Mouse (Mus musculus): ENCODE measurements around the gene Rcc1. TPM values are rescaled to one million over a fixed set of nuclear protein-coding genes. Genes with fewer than 3 reads are reported as not detected.
"Not testable (repeated sequence)": the region's sequence is repeated elsewhere in the genome, so short reads cannot be mapped to it uniquely, and the experiment has no call there.

Gene Rcc1
- polyA plus RNA-seq, 1 experiment from 2014 or later = 89.6 TPM

- no peaks in the 10 kb centered on the region for H3K4me1 ChIP-seq (ENCODE audit: insufficient read depth, low read length)
- no peak overlapping the region for H3K27ac ChIP-seq (ENCODE audit: low read length)
- 58% methylated on average over 7 of the region's 7 CpGs for WGBS
- H3K4me2 ChIP-seq (replicated peaks; ENCODE audit: low read depth, low read length) = no peak overlapping the region
- no peak overlapping the region for H3K9ac ChIP-seq (replicated peaks; ENCODE audit: low read length)
- no peak overlapping the region for H3K4me3 ChIP-seq (ENCODE audit: low read length)
- H3K9me3 ChIP-seq (ENCODE audit: low read length) = peaks cover 4% of the 10 kb centered on the region; the same call in 1 of the 2 replicates
- peaks cover 19% of the 10 kb centered on the region for H3K36me3 ChIP-seq (ENCODE audit: insufficient read depth, low read length)
- ATAC-seq (ENCODE audit: low FRiP score, low TSS enrichment) = no peak
- H3K27me3 ChIP-seq (ENCODE audit: insufficient read depth, low read length) = no peaks in the 10 kb centered on the region
These were observed 59.6 kb downstream of the Rcc1 start for GRCm38 (mm10) chr4:132293682-132294240.

- Histone ChIP-seq H3K4me1 (ENCODE audit: insufficient read depth, low read length) (no peaks in the 10 kb centered on the region), H3K9me3 (ENCODE audit: low read length) (peaks cover 4% of the 10 kb centered on the region; the same call in 1 of the 2 replicates), H3K4me3 (ENCODE audit: low read length) (no peak overlapping the region), H3K4me2 (replicated peaks; ENCODE audit: low read depth, low read length) (no peak overlapping the region), H3K36me3 (ENCODE audit: insufficient read depth, low read length) (peaks cover 19% of the 10 kb centered on the region), H3K27me3 (ENCODE audit: insufficient read depth, low read length) (no peaks in the 10 kb centered on the region), H3K27ac (ENCODE audit: low read length) (no peak overlapping the region), H3K9ac (replicated peaks; ENCODE audit: low read length) (no peak overlapping the region)
- ATAC-seq (ENCODE audit: low FRiP score, low TSS enrichment) = no peak
- 50% methylated on average over 4 of the region's 4 CpGs for WGBS
These were observed 60.4 kb downstream of the Rcc1 start for GRCm38 (mm10) chr4:132292988-132293387.

- no peak overlapping the region for H3K4me2 ChIP-seq (replicated peaks; ENCODE audit: low read depth, low read length)
- no peak for ATAC-seq (ENCODE audit: low FRiP score, low TSS enrichment)
- 81% methylated on average over 12 of the region's 12 CpGs for WGBS
These were observed 61.6 kb downstream of the Rcc1 start for GRCm38 (mm10) chr4:132291624-132292335.

GRCm38 (mm10) chr4:132291056-132291455 lies 62.3 kb downstream of the Rcc1 start:
- no peaks in the 10 kb centered on the region for H3K27me3 ChIP-seq (ENCODE audit: insufficient read depth, low read length)

More at GRCm38 (mm10) chr4:132291624-132292335, 61.6 kb downstream of the Rcc1 start:
- H3K36me3 ChIP-seq (ENCODE audit: insufficient read depth, low read length) = peaks cover 25% of the 10 kb centered on the region
- no peaks in the 10 kb centered on the region for H3K4me1 ChIP-seq (ENCODE audit: insufficient read depth, low read length)
- H3K27ac ChIP-seq (ENCODE audit: low read length) = no peak overlapping the region
- no peaks in the 10 kb centered on the region for H3K27me3 ChIP-seq (ENCODE audit: insufficient read depth, low read length)
- H3K9me3 ChIP-seq (ENCODE audit: low read length) = peaks cover 4% of the 10 kb centered on the region; the same call in 1 of the 2 replicates
- H3K4me3 ChIP-seq (ENCODE audit: low read length) = no peak overlapping the region
- H3K9ac ChIP-seq (replicated peaks; ENCODE audit: low read length) = no peak overlapping the region

GRCm38 (mm10) chr4:132288840-132289239 lies 64.6 kb downstream of the Rcc1 start:
- peaks cover 42% of the 10 kb centered on the region for H3K36me3 ChIP-seq (ENCODE audit: insufficient read depth, low read length)
- not testable (repeated sequence) for H3K4me1 ChIP-seq (ENCODE audit: insufficient read depth, low read length); ATAC-seq (ENCODE audit: low FRiP score, low TSS enrichment); H3K27ac ChIP-seq (ENCODE audit: low read length); H3K4me2 ChIP-seq (replicated peaks; ENCODE audit: low read depth, low read length); H3K27me3 ChIP-seq (ENCODE audit: insufficient read depth, low read length); H3K4me3 ChIP-seq (ENCODE audit: low read length); H3K9me3 ChIP-seq (ENCODE audit: low read length); H3K9ac ChIP-seq (replicated peaks; ENCODE audit: low read length)
- 96% methylated on average over 1 of the region's 5 CpGs for WGBS

More at GRCm38 (mm10) chr4:132291056-132291455, 62.3 kb downstream of the Rcc1 start:
- Histone ChIP-seq H3K27ac (ENCODE audit: low read length) (no peak overlapping the region), H3K4me3 (ENCODE audit: low read length) (no peak overlapping the region), H3K9me3 (ENCODE audit: low read length) (peaks cover 4% of the 10 kb centered on the region; the same call in 1 of the 2 replicates), H3K4me2 (replicated peaks; ENCODE audit: low read depth, low read length) (no peak overlapping the region), H3K9ac (replicated peaks; ENCODE audit: low read length) (no peak overlapping the region), H3K36me3 (ENCODE audit: insufficient read depth, low read length) (peaks cover 31% of the 10 kb centered on the region), H3K4me1 (ENCODE audit: insufficient read depth, low read length) (no peaks in the 10 kb centered on the region)
- ATAC-seq (ENCODE audit: low FRiP score, low TSS enrichment) = no peak
- 75% methylated on average over 4 of the region's 4 CpGs for WGBS

Other genes with a start within 250 kb of the Rcc1 start
- 0.06 and 0.19 TPM in 2 replicates for gene Oprd1, start 209.1 kb downstream of the Rcc1 start, polyA plus RNA-seq (2015; fragmentation: Nextera tagmentation; extraction: Ambion mirVana)
- 106 and 108 TPM in 2 replicates for gene Ythdf2, start 141.3 kb downstream of the Rcc1 start, polyA plus RNA-seq (2015; fragmentation: Nextera tagmentation; extraction: Ambion mirVana)
- 39.3 and 45.1 TPM in 2 replicates for gene Gmeb1, start 92.0 kb downstream of the Rcc1 start, polyA plus RNA-seq (2015; fragmentation: Nextera tagmentation; extraction: Ambion mirVana)
- gene Taf12, start 79.2 kb downstream of the Rcc1 start, polyA plus RNA-seq (2015; fragmentation: Nextera tagmentation; extraction: Ambion mirVana) = 42.9 and 45.7 TPM in 2 replicates
- gene Rab42, start 50.2 kb downstream of the Rcc1 start, polyA plus RNA-seq (2015; fragmentation: Nextera tagmentation; extraction: Ambion mirVana) = 3.9 and 4.1 TPM in 2 replicates
- 75.8 and 77.0 TPM in 2 replicates for gene Trnau1ap, start 24.1 kb downstream of the Rcc1 start, polyA plus RNA-seq (2015; fragmentation: Nextera tagmentation; extraction: Ambion mirVana)
- gene Phactr4, start 68.9 kb upstream of the Rcc1 start, polyA plus RNA-seq (2015; fragmentation: Nextera tagmentation; extraction: Ambion mirVana) = 23.7 and 32.8 TPM in 2 replicates
- gene Med18, start 110.3 kb upstream of the Rcc1 start, polyA plus RNA-seq (2015; fragmentation: Nextera tagmentation; extraction: Ambion mirVana) = 21.0 and 22.2 TPM in 2 replicates
- gene Sesn2, start 156.9 kb upstream of the Rcc1 start, polyA plus RNA-seq (2015; fragmentation: Nextera tagmentation; extraction: Ambion mirVana) = 20.4 and 21.2 TPM in 2 replicates
- 1,057 and 1,144 TPM in 2 replicates for gene Atpif1, start 180.1 kb upstream of the Rcc1 start, polyA plus RNA-seq (2015; fragmentation: Nextera tagmentation; extraction: Ambion mirVana)
- 159 and 164 TPM in 2 replicates for gene Dnajc8, start 181.9 kb upstream of the Rcc1 start, polyA plus RNA-seq (2015; fragmentation: Nextera tagmentation; extraction: Ambion mirVana)
- gene Ptafr, start 210.5 kb upstream of the Rcc1 start, polyA plus RNA-seq (2015; fragmentation: Nextera tagmentation; extraction: Ambion mirVana) = 0.29 and 0.54 TPM in 2 replicates

Data from kidney, embryonic 16.5 days (tissue).